Mouse (Mus musculus) activated CD4-positive, CD25-positive, alpha-beta regulatory T cell, adult 4 months (primary cell): ENCODE results near the gene Casp2. TPM values are rescaled to one million over a fixed set of nuclear protein-coding genes. Genes with fewer than 3 reads are reported as not detected.
A peak's percentile ranks its signal among the peaks of the same experiment; 100 is the strongest.

Source experiments
- ATAC-seq: one replicate; pipeline ENCODE4 v1.8.0; 2017
- polyA plus RNA-seq, 2 experiments: library from polyadenylated mRNA; unstranded; fragments of 100-300 nt; shearing (Covaris generic); gene quantifications; one replicate each; pipeline ENCODE4 v1.2.1; 2017

The Casp2 gene
- polyA plus RNA-seq, 2 experiments from 2014 or later = 45.1 to 50.3 TPM

DNA sequence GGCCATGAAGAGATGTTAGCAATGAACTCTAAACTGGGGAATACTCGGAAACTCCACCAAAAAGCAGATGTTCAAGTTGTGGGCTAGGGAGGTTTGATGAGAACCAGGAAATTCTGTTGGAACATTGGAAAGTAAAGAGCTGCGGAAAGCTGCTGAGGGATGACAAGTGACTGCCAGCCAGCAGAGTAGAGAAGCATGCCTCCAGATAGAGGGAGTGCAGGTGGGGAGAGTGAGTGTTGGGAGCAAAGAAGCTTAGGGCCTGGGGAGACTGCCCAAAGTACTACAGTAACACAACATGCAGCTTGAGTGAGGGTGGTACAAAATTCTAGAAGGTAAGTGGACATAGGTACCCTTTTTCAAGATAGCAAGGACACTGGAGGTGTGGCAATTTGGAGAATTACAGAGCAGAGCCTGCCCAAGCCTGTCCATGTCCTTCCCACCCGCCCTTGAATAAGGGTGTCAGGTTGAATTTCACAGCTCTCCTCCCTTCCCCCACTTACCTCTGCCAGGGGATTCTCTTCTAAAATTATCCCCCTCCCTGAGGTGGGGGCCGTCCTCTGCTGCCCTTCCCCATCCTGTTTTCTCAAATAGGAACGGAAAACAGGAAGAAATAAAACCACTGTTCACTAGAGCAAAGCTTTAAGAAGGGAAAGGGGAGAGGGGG is 18.2 kb downstream of the Casp2 start:
- ATAC-seq = no peak

DNA sequence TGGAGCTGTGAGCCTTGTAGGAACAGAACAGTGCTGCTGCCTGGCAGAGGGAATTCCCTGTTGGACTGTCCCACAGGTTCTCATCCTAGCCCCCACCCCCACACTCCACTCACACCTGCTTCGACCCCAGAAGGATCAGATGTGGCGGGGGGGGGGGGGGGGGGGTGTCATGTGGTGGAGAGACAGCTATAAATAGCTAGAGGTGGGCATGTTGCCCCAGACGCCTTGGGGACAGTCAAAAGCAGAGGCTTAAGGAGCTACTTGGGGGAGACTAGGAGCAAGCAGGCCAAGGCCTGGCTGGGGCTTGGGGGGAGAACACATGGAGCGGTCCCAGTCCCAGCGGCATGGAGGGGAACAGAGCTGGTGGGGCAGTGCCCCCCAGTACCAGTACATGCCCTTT is 21.7 kb downstream of the Casp2 start, which contains the start of gene Clcn1:
Gene Clcn1, plus strand, starts transcription at position 238 of the 400 bp plus-strand sequence.
- no peak for ATAC-seq

- no peak for ATAC-seq
Observed at GRCm38 (mm10) chr6:42287562-42287961, 22.8 kb downstream of the Casp2 start.

DNA sequence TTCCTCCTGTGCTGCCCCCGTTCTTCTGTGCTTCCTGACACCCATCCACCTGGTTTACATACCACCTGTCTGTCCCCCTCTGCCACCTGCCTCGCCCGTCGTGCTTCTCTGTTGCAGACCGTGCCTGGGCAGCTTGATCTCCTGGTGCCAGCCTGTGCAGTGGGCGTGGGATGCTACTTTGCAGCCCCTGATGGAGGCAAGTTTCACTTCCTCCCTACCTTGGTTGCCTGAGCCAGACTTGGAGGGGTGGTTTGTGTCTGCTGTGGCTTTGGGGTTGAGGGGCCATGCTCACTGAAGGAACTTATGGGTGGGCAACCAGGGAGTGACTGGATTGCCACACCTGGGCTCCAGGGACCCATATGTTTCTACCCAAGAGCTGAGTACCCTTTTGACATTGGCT is 28.5 kb downstream of the Casp2 start:
- ATAC-seq = no peak

- no peak for ATAC-seq
Observed at GRCm38 (mm10) chr6:42295549-42296094, 30.8 kb downstream of the Casp2 start.

- no peak for ATAC-seq
Observed at GRCm38 (mm10) chr6:42299362-42299761, 34.6 kb downstream of the Casp2 start.

- ATAC-seq = no peak
Observed at GRCm38 (mm10) chr6:42309816-42310378, 45.1 kb downstream of the Casp2 start.

DNA sequence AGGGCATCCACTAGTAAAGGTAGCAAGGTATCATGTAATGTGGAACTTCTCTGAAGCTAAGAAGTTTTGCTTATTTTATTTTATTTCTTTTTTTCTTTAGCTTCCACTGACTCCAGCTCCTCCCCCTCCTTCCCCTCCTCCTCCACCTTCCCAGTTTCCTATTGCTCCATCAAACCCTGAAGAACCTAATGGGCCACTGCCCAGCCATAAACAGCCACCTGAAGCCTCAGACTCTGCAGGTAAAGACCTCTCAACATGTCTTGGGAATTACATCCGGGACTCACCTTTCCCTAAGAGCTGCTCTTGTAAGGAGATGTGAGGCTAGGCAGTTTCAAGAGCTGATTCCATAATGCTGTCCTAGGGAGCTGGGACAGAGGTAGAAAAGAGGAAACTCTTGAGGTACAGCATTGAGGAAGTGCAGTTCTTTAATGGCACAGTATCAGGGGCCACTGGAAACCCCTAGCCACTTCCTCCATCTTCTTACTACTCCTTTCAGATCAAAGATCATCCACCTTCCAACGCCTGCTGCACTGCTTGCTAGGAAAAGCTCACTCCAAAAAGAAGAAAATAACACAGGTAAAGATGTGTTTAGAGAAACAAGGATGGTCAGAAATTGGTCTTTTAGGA is 45.8 kb downstream of the Casp2 start:
- no peak for ATAC-seq

DNA sequence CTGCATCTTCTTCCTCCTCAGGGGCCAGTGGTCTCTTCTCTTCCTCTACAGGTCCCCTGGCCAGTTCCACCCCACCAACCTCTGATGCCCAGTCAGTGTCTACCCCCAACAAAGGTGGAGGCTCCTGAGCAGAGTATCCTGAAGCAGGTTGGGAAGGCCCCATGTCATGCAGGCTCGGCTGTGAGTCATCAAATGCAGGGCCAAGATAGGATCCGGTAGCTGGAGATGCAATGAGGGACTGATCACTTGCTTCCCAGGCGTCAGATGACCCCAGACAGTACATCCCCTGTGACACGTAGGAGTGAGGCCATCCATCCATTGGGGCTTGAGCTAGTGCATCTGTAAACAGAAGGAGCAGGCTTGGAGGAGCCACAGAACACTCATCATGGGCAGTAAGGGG is 53.5 kb downstream of the Casp2 start:
- no peak for ATAC-seq

DNA sequence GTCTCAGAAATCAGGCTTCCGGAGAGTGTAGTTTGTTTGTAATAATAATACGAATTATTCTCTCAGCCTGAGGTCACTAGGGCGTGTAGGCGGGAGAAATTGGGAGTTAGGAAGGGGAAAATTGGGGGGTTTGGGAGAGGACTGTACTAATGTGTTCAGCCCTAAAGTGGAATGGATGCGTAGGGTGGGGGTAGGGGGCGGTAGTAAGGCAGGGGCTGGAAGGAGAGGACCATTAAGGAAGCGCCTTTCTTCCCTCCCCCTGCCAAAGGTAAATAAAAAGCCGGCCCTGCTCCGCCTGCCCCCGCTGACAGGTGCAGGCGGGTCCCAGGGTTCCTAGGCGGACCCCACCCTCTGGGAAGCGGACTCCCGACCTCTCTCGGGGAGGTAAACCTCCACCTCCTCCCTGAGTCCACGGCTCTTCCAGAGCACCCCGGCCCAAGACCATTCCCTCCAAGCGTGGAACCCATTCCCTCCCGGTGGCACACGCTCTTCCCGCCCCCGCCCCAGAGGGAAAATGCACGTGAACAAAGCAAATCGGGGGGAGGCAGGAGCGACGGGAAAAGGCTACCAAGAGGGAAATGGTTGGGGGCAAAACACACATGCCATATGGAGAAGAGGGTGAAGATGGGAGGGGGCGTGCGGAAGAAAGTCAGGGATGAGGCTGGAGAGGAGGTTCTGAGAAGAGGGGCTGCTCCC is 58.7 kb downstream of the Casp2 start:
- ATAC-seq = no peak

DNA sequence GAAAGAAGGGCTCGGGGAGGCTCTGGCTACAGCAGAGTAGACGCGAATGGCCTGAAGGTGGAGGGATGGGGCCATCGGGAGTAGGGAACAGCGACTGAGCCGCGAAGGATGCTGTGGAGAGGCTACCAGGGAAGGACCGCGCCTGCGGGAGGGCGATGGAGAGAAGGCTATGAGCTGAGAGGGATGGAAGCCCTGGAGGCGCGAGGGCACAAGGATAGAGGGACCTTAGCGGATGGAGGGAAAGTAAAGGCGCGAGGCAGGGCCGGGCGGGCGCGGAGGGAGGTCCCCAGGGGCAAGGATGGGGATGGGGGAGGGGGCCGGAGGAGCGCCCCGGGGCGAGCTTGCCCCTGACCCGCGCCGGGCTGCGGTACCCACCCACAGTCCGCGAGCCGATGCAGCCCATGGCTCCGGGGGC is 59.3 kb downstream of the Casp2 start:
- ATAC-seq = peak; percentile 16

- peak; percentile 42 for ATAC-seq
Observed at GRCm38 (mm10) chr6:42324482-42325267, 59.9 kb downstream of the Casp2 start, which contains the start of gene Fam131b. Gene Fam131b, minus strand, starts transcription at chr6:42324643.

DNA sequence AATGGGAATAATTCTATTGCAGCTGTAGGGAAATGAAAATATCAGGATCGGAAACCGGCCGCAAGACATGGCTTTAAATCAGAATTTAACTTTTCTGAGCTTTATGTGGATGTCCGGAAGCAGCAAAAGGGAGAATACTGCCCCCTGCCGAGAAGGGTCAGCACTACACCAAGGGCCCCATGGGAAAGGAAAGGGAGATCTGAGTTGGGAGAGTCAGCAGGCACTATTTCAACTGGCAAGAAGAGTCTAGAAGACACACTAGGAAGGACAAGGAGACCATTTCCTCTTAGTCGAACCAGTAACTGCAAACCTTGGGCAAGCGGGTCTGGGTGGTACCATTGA is 60.5 kb downstream of the Casp2 start:
- ATAC-seq = peak; percentile 79

DNA sequence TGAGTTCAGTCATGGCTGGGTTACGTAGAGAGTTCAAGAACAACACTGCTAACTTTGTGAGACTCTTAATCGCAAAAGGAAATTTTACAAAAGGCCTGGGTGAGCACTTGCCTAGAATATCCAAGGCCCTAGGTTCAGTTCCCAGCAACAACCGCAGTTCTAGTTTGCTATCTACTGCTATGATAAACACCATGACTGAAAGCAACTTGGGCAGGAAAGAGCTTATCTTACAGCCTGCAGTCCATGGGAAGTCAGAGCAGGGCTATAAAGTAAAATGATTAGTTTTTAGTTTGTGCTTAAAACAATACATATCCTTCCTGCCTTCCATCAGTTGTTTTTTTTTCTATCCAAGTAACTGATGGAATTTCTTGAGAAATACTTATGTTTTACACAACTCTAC is 61.7 kb downstream of the Casp2 start:
- no peak for ATAC-seq

DNA sequence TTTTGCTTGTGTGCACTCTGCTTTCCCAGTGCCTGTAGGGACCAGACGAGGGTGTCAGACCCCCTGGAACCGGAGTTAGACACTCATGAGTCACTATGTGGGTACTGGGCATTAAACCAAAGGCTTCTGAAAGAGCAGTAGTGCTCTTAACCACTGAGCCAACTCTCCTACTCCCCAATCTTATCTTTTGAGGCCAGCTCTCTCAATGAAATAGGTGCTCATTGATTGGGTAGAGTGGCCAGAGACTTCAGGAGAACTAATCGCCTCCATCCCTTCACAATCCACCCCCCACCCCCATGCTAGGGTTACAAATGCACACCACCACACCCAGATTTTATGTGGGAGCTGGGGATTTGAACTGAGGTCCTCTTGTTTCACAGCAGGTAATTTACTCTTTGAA is 64.0 kb downstream of the Casp2 start:
- ATAC-seq = no peak

- ATAC-seq = no peak
Observed at GRCm38 (mm10) chr6:42330216-42330615, 65.4 kb downstream of the Casp2 start.

- no peak for ATAC-seq
Observed at GRCm38 (mm10) chr6:42330946-42331345, 66.2 kb downstream of the Casp2 start.

Other genes with a start within 250 kb of the Casp2 start
- not detected for gene Sva, start 226.6 kb upstream of the Casp2 start, polyA plus RNA-seq
- gene Tas2r139, start 124.0 kb upstream of the Casp2 start, polyA plus RNA-seq = under 1 TPM in 1 of 2 experiments, not detected in 1; 0.36 TPM
- not detected for gene Tas2r144, start 49.7 kb upstream of the Casp2 start, polyA plus RNA-seq
- 1 to 10 TPM; 8.1 to 9.3 TPM for gene Gstk1, start 19.1 kb upstream of the Casp2 start, polyA plus RNA-seq
- not detected for gene Tmem139, start 3.0 kb upstream of the Casp2 start, polyA plus RNA-seq
- gene Clcn1, start 21.7 kb downstream of the Casp2 start, polyA plus RNA-seq = not detected
- not detected for gene Fam131b, start 59.7 kb downstream of the Casp2 start, polyA plus RNA-seq
- 10 to 100 TPM; 62.8 to 78.6 TPM for gene Zyx, start 84.6 kb downstream of the Casp2 start, polyA plus RNA-seq
- gene Epha1, start 108.3 kb downstream of the Casp2 start, polyA plus RNA-seq = under 1 TPM in 1 of 2 experiments, not detected in 1; 0.63 TPM
- not detected for gene Tas2r143, start 135.3 kb downstream of the Casp2 start, polyA plus RNA-seq
- gene Tas2r135, start 140.4 kb downstream of the Casp2 start, polyA plus RNA-seq = under 1 TPM in 1 of 2 experiments, not detected in 1; 0.52 TPM
- gene Tas2r126, start 169.6 kb downstream of the Casp2 start, polyA plus RNA-seq = not detected
- not detected for gene Olfr458, start 200.2 kb downstream of the Casp2 start, polyA plus RNA-seq
- gene Olfr457, start 211.3 kb downstream of the Casp2 start, polyA plus RNA-seq = not detected
- not detected for gene Olfr456, start 222.2 kb downstream of the Casp2 start, polyA plus RNA-seq